Mouse (Mus musculus): ENCODE measurements around the gene Sertad4. TPM values are rescaled to one million over a fixed set of nuclear protein-coding genes. Genes with fewer than 3 reads are reported as not detected.

The Sertad4 gene
- total RNA-seq, 2 experiments from 2014 or later = 14.4 to 17.9 TPM

DNA sequence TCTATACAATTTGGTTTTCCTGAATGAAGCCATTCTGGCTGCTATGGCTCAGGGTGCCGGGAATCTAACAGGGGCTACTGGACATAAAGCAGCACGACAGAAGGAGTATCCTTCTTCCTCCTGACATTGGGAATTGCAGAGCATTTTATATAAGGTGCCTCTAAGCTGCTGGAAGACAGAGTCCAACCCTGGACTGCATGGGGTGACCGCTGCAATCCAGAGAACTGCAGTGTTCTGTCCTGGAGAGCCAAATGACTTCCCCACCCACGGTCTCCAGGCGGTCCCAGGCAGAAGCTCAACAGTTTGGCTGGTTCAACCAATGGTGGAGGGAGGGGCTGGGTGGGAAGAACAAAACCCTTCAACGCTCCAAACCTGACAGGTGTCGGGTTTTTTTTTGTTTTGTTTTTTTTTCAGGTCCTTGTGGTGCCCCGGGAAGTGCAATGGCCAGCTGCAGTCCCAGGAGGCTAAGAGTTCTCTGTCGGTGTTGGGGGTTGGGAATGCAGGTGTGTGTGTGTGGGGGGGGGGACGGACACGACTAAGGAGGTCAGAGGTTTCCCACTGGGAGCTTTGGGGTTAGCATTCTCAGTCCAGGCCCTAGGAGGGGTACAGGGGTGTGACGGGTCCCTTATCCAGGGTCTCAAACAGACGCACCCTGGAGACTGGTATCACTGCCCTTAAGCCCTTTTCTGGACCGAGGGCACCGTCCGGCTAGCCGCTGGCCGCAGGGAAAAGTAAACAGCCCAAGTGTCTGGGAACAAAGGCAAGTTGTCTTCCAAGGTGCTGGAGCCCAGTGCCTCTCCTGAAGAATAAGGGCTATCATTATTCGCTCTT is 1.4 kb downstream of the Sertad4 start:
- DNase-seq (ENCODE audit: low spot score in 2 of 2) = no peak
- intact Hi-C loops (cut with DNase I) = loop anchor here (5.0 kb wide), 1 partner anchor 67 kb away; no protein-coding TSS in a partner anchor

DNA sequence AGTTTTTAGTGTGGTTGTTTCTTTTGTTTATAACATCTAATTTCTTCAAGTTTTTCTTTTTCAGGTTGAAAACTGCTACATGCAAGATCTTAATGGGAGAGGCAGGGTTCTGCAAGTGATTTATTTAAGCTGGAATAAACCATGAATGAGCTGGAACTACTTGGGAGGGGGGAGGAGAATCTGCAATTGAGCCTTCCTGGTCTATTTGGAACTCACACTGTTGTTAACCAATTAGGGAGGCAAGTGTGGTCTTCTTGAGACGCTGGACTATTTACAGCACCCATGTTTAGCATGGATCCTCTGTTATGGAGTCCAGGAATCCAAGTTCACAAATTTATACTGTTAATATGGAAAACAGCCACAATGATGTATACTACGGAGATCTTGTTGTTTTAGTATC is 2.1 kb downstream of the Sertad4 start:
- intact Hi-C loops (cut with DNase I) = loop anchor here (5.0 kb wide), 1 partner anchor 66 kb away; no protein-coding TSS in a partner anchor
- DNase-seq (ENCODE audit: low spot score in 2 of 2) = no peak

DNA sequence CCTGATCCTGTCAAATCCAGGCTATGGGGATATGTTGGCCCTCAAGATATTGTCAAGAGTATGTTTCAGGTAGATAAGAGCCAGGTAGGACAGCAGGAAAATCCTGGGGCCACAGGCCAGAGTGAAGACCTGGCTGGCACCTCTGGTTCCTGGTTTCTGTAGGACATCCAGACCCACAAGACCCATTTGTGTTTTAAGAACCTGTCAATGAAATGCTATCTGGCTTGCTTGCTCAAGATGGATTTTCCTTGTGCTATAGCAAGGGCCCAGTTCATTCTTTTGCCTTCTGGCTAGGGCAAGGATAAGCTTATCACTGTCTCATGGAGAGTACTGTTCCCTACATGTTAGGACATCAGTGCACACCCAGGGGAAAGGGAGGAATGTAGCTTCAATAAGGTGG is 3.5 kb downstream of the Sertad4 start:
- DNase-seq (ENCODE audit: low spot score in 2 of 2) = no peak
- intact Hi-C loops (cut with DNase I) = loop anchor here (5.0 kb wide), 1 partner anchor 65 kb away; no protein-coding TSS in a partner anchor

DNA sequence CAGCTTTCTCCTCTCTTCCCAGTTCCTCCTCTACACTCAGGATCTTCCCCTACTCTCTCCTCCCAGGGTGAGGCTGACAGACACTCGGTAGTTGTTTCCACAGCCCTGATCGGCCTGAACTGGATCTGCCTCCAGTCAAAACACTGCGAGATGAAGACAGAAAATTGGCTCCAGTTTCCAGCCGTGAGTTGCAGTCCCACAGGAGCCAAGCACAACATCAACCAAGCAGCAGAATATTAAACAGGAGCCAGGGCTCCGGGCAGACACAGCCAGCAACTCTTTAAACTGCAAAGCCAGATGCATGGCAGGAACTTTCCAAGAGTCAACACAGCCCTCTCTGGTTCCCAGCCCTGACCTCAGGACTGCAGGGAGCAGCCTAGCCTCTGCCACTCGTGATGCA is 3.9 kb downstream of the Sertad4 start:
- intact Hi-C loops (cut with DNase I) = loop anchor here (5.0 kb wide), 1 partner anchor 64 kb away; no protein-coding TSS in a partner anchor
- peak in 1 of 2 experiments; percentile 33 for DNase-seq (ENCODE audit: low spot score in 2 of 2)

DNA sequence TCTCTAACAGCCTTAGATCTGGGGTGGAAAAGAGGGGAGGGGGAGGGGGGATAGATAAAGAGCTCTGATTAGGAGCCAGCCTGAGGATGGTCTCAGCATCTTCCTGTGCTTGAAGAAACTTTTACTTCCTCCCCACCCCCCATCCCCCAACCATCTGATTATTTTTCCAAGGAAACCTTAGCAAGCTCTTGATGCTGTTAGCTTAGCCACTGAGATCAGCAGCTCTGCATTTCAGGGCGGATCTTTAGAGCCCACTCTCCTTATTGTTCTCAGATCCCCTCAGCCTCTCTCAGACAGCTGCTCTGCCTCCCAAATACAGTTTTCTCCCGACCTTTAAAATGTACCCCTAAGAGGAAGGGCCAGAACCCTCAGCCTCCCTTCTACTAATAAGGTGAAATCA is 4.4 kb downstream of the Sertad4 start:
- no peak for DNase-seq (ENCODE audit: low spot score in 2 of 2)
- intact Hi-C loops (cut with DNase I) = loop anchor here (5.0 kb wide), 1 partner anchor 64 kb away; no protein-coding TSS in a partner anchor

DNA sequence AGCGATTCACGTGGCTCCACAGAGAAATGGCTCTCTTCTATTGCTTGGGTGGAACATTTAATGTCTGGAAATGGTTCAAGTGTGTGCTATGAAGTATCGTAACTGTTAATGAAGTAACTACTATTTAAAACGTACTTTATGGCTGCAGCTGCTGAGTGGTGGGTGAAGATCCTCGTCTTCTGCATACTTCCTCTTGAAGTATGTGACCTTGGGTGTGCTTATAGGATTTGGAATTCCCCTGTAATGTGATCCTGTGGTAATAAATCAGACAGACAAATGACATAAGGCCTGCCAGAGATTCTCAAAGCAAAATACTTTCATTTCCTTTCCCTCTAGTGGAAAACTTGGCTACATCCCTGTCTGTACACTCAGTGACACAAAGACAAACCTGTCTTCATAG is 5.9 kb downstream of the Sertad4 start:
- intact Hi-C loops (cut with DNase I) = loop anchor here (5.0 kb wide), 1 partner anchor 62 kb away; no protein-coding TSS in a partner anchor
- DNase-seq (ENCODE audit: low spot score in 2 of 2) = no peak

DNA sequence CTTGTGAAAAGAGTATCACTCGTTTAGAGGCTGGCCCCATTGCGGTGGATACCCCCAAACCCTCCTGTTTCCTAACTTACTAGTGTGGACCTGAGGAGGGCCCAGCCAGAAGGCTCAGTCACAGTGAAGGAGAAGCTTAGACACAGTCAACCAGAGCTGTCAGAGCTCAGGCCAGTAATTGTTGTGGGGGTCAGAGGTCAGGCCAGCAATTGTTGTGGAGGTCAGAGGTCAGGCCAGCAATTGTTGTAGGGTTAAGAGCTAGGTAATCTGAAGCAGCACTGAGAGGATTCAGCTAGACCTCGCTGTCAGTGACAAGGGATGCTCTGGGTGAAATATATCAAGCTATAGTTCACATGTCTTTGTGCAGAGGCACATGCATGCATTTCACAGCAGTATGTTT is 8.3 kb downstream of the Sertad4 start:
- intact Hi-C loops (cut with DNase I) = no loop called here
- no peak for DNase-seq (ENCODE audit: low spot score in 2 of 2)

DNA sequence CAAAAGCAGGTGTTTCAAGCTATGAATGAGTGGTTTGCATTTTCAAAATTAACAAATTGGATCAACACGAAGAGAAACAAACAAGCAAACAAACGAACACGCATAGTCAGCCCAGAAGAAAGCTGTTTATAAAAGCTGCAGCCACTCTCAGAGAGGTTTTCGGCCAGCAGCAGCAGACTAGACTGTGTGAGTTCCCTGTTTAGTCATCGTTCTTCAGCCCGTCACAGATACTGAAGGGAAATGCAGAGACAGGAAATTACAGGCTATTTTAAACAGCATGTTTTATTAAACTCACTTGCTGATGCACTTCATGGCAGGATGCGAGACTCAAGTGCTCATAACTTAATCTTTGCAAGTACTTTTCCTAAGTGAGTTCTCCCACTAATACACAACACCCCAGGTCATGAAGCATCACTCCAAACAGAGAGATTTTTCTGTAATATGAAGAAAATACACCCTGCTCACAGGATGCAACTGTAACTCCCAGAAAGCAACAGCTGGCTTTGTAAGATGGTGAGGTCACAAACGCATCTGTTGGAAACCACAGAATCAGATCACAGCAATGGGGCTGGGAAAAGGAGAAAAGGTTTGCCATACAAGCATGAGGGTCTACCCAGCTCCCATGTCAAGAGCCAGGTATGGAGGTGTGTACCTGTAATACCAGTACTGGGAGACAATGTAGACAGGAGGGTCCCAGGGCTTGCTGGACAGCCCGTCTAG is 14.3 kb downstream of the Sertad4 start:
- DNase-seq (ENCODE audit: low spot score in 2 of 2) = peak; percentile 35 to 54
- intact Hi-C loops (cut with DNase I) = no loop called here

DNA sequence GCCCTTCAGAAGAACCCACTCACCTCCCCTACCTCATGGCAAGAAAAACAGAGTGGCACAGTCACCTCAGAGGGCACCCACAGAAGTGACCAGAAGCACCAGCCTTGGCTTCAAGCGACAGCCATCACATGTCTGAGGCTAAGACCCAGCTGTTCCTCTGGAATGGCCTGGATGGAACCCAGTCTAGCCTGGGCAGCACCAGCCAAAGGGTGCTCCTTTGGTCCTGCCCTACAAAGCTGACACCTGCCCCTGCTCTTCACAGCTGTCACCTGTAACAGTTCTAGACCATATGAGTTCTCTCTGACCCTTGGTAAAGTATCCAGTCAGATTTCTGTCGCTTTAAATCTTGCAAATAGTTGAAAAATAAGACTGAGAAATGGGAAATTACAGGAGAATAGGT is 14.9 kb downstream of the Sertad4 start:
- intact Hi-C loops (cut with DNase I) = no loop called here
- DNase-seq (ENCODE audit: low spot score in 2 of 2) = no peak

DNA sequence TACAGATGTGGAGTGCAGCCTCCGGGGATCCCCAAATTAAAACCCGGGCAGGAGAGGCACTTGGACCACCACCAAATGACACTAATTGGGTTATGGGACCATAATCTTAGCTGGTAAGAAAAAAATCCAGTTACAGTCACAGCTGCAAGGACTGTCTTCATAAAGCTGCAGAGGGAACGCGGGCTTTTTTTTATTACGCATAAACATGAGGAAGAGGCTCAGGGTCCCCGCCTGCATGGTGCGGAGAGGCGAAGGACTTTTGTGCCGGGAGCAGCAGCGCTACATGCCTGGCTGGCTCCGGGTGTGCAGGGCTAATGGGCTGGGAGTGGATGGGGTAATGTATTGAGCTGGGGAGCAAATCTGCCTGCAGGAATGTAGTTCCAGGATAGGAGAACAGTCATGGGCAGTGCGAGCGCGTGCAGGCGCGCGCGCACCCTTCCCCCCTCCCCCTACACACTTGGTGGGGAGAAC is 20.3 kb downstream of the Sertad4 start:
- DNase-seq (ENCODE audit: low spot score in 2 of 2) = peak in 1 of 2 experiments; percentile 33
- intact Hi-C loops (cut with DNase I) = no loop called here

DNA sequence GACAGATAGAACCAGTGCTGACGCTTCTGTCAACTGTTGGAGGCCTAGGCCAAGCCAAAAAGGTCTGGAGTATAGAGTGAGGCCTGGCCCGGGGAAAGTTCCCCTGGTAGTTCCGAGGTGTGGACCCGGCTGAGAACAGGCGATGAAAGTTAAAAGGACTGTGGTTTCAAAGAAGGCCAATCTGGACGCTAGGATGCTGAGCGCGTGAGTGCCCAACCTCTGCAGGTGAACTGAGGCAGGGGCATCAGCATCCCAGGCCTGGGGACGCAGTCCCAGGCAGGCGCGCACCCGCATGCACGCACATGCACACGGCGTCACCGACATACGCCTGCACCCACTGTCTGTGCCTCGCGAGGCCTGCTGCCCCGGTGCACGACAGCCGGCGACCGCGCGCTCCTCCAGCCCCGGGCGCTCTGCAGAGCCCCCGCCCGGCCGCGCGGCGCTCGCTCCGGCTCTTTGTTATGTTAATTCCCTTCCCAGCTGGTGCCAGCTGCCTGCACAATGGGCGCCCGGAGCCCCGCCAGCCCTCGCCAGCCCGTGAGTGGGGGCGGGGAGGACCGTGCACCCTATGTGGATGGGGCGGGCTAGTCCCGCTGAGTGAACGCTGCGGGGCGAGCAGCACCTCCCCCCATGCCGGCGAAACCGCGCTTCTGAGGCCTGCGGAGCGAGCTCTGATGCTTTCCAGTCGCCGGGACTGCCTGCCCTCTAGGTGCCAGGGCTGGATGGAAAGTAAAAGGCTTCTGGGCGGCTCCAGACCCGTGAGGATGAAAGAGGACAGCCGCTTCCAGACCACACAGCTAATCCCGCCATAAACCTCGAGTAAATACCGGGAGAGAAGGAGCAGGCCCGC is 21.0 kb downstream of the Sertad4 start:
- peak; percentile 63 to 64 for DNase-seq (ENCODE audit: low spot score in 2 of 2)
- intact Hi-C loops (cut with DNase I) = no loop called here

DNA sequence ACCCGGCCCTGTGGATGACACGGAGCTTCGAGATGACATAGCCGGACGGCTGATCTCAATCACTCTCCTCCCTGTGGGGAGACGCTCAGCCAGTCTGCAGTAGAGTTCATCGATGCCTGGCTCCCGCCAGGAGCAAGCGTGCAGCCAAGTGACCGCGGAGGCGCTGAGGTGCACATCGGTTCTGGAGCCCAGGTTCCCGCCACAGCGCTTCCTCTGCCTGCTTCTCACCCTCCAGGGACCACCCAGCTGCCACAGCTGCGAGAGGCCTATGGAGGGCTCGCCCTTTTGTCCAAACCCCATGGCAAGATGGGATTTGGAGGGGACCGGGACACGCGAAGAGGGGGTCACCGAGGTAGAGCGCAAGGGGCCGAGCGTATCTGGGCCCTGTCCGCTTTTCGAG is 22.0 kb downstream of the Sertad4 start:
- intact Hi-C loops (cut with DNase I) = no loop called here
- no peak for DNase-seq (ENCODE audit: low spot score in 2 of 2)

DNA sequence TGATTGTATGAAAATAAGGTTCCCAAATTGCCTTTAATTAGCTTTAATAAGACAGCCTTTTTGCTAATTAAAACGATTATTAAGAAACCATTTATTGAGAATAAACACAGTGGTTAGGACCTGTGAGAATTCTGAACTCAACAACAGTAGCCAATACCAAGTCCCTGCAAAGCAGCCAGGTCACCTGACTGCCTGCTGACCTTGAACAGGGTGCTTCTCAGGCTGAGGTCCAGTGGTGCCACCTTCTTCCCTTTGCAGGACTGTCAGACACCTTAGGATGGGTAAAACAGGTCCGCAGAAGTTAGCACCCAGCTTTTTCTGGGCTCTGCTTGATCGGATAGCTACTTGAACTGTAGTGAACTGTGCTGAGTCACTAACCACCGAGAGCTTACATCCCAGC is 22.5 kb downstream of the Sertad4 start:
- intact Hi-C loops (cut with DNase I) = no loop called here
- no peak for DNase-seq (ENCODE audit: low spot score in 2 of 2)

DNA sequence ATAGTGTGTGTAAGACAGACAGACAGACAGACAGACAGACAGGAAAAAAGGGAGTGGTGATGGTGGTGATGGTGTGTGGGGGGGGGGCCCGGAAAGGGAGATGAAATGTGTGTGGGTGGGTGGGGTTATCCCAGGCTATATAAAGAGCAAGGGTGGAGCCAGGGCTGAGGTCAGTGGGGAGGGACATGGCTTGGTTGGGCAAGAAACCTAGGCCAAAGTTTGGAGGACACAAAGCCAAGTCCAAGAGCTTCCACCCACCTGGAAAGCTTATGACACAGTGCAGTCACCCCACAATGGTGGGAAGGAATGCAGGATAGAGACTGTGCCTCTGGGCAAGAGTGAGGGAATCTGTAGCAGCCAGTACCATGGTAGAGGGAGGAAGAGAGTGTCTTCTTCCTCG is 23.2 kb downstream of the Sertad4 start:
- no peak for DNase-seq (ENCODE audit: low spot score in 2 of 2)
- intact Hi-C loops (cut with DNase I) = no loop called here

DNA sequence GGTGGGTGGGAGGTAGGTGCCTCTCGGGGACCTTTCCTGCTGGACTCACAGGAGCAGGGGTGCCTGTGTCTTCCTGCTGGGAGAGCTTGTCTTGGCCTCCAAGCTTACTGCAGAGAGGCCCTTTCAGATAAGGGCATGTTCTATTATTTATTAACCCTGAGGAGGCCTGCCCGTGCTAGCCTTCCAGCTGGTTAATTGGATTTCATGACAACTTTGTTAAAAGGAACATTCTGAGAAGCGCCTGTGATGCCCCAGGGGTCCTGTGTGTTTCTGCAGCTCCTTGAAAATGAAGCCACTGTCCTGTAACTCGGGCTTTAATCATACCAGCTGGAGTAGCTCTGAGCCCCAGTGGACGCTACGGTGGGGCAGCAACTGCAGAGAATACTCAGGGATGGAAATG is 25.1 kb downstream of the Sertad4 start:
- intact Hi-C loops (cut with DNase I) = no loop called here

DNA sequence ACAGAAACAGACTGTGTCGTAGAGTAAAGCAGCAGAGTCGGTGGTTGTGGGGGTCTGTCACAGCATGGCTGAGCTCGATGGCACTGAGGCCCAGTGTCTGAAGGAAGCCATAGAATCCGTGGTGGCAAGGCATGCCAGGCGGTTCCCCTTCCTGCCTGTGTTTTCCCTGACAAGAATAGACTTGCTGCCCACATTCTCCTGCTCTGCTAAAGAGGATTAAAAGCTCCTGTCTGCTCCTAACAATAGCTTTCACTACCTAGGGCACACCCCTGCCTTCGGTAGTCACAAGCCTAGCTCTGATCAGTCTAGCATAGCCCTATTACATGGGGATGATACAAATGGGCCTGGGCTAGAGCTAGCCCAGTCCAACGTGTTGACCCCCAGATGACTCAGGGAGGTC is 26.6 kb downstream of the Sertad4 start:
- DNase-seq (ENCODE audit: low spot score in 2 of 2) = peak; percentile 51 to 68
- intact Hi-C loops (cut with DNase I) = no loop called here

More for the DNA sequence above, 25.1 kb downstream of the Sertad4 start:
- no peak for DNase-seq (ENCODE audit: low spot score in 2 of 2)

DNA sequence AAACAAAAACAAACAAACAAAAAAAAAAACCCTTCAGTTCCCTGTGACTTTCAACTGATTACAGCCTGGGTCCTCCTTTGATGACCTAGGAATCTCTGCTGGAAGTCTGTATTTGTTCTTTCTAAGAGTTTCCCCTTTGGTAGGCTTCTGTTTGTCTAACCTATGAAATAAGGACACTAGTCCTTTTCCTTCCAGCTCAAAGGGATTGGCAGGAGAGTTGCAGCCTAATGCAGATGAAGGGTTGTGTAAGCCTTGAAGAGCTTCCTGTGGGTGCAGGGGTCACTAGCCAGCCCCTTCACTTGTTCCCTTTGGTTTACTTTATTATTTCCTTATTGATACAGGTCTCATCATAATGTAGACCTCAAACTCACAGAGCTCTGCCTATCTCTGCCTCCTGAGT is 27.6 kb downstream of the Sertad4 start:
- intact Hi-C loops (cut with DNase I) = no loop called here
- DNase-seq (ENCODE audit: low spot score in 2 of 2) = no peak

DNA sequence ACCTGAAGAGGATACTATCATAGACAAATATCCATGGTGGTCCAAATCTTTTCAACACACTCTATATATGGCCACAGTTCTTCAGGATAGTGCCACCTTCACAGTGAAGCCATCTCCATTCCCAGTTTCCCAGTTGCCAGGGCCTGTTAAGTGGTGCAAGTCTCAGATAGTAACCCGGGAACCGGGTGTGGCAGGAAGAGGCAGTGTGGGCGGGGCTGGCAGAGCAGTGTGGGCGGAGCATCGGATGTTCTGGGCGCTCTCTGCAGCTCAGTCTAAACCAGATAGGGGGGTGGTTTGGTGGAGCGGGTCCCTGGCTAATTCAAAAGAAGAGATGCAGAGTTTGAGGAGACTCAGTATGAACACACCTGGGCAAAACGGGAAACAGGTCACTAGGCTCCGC is 29.8 kb downstream of the Sertad4 start:
- intact Hi-C loops (cut with DNase I) = no loop called here
- DNase-seq (ENCODE audit: low spot score in 2 of 2) = peak in 1 of 2 experiments; percentile 33

DNA sequence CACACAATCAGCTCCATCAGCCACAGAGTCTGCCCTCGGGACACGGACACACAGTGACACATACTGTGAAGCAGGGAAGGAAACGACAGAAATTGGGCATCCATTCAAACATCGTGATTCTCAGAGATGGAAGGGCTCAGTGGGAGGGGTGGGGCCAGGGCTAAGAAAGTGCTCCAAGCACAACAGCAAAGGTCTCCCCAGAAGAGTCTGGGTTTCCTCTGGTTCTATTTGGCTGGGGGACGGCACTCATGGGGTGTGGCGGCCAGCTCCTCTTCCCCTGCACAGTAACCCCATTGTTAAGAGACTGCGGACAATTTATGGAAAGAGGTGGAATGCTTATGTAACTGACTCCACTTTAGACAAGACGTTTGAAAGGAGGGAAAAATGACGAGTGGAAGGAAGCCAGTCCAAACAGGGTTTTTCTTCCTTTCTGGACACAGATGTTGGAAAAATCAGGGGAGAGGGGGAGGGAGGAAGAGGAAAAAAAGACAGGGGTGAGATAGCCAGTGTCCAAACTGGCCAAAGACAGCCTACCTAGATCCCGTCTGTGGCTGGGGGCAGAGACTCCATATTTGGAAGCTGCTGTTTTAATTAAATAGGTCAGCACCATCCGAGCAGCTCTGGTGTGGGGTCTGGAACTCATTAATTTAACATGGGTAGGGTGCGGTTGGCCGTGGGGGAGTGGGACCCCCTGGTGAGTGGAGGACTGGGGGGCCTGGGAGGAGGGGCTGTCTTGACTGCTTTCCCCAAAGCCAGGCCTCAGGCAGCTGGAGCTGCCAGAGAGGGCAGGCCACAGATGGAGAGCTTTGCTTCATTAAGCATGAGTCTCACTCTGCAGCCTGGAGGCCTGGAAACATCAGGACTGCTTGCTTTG is 32.7 kb downstream of the Sertad4 start:
- intact Hi-C loops (cut with DNase I) = no loop called here
- DNase-seq (ENCODE audit: low spot score in 2 of 2) = peak in 1 of 2 experiments; percentile 31
